Mouse (Mus musculus) megakaryocyte, embryonic 14.5 days (primary cell): Measurements from ENCODE around the gene Ctnna3. TPM values are rescaled to one million over a fixed set of nuclear protein-coding genes. Genes with fewer than 3 reads are reported as not detected.
"Not testable (repeated sequence)": the region's sequence is repeated elsewhere in the genome, so short reads cannot be mapped to it uniquely, and the experiment has no call there.

Experiments used
- H3K27me3 ChIP-seq: replicated peaks from 2 replicates; pipeline ENCODE3; 2012; ENCODE audit warnings: inconsistent platforms
- H3K36me3 ChIP-seq: replicated peaks from 2 replicates; pipeline ENCODE3; 2012; ENCODE audit warnings: low read length, inconsistent platforms, mixed read lengths
- H3K4me1 ChIP-seq: 2 replicates; pipeline ENCODE4 v1.6.1; 2012; ENCODE audit warnings: inconsistent platforms
- H3K4me3 ChIP-seq: replicated peaks from 2 replicates; pipeline ENCODE3; 2012; ENCODE audit warnings: moderate library complexity, mild to moderate bottlenecking, inconsistent platforms
- H3K9me3 ChIP-seq: 2 replicates; pipeline ENCODE4 v1.6.1; 2012; ENCODE audit warnings: inconsistent platforms
- FLI1 ChIP-seq: IDR thresholded peaks from 2 replicates; pipeline ENCODE4 v1.6.1; 2012; ENCODE audit warnings: low read length, inconsistent platforms, mixed read lengths
- GATA1 ChIP-seq: IDR thresholded peaks from 3 replicates; pipeline ENCODE4 v1.6.1; 2012; ENCODE audit warnings: mixed read lengths, low read length, inconsistent platforms, borderline replicate concordance
- polyA plus RNA-seq: library from polyadenylated mRNA; stranded (reverse); fragments of >175 nt; gene quantifications from 2 replicates; pipeline ENCODE4 v1.2.3, GENCODE M21; 2012; ENCODE audit warnings: low replicate concordance; ENCODE audit not compliant: insufficient read depth

The Ctnna3 gene
- polyA plus RNA-seq, 1 experiment, result not detected

DNA sequence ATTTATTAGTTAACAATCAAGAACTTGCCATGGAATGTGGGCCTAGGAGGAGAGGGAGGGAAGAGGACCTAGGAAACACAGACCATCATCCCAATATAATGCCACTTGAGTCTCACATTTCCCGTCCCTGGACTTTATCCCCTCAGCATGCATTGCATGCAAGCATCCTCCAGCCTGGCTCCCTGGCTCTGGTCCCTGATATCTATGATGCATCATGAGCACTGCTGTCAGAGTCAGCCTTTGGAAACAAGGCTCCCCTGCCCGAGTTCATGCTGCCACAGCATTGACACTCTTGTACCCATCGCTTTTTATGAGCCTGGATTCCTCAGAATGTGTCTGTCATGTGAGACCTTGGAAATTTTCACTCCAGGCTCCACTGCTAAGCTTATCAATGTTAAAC lies 703.6 kb downstream of the Ctnna3 start:
- no peak overlapping the region for H3K4me3 ChIP-seq
- H3K4me1 ChIP-seq, result no peaks in the 10 kb centered on the region
- H3K27me3 ChIP-seq, result no peaks in the 10 kb centered on the region
- H3K36me3 ChIP-seq, result no peaks in the 10 kb centered on the region
- peaks cover 35% of the 10 kb centered on the region for H3K9me3 ChIP-seq
- TF ChIP-seq GATA1 (no peak), FLI1 (no peak)

DNA sequence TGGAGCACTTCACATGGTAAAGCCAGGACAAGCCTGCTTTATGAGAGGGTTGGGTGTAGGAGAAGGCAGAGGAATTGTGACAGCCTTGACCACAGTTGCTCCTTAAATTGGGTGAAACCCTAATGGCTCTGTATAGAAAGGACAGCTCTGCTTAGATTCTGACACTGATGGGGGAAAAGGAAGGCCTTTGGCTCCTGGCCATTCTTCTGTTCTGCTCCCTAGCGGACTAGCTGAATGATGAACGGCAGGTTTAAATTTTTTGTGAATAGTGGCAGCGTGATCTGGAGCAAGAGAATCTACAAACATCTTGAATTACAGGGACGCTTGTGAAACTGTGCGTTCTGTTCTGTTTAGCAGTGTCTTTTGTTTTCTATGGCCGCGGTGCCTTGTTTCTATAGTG lies 705.6 kb downstream of the Ctnna3 start:
- no peaks in the 10 kb centered on the region for H3K36me3 ChIP-seq
- no peaks in the 10 kb centered on the region for H3K27me3 ChIP-seq
- TF ChIP-seq GATA1 (no peak), FLI1 (no peak)
- no peak overlapping the region for H3K4me3 ChIP-seq
- peaks cover 23% of the 10 kb centered on the region for H3K9me3 ChIP-seq
- no peaks in the 10 kb centered on the region for H3K4me1 ChIP-seq

- Histone ChIP-seq H3K4me1 (no peaks in the 10 kb centered on the region), H3K9me3 (peaks cover 10% of the 10 kb centered on the region), H3K36me3 (no peaks in the 10 kb centered on the region), H3K27me3 (no peaks in the 10 kb centered on the region), H3K4me3 (no peak overlapping the region)
- TF ChIP-seq GATA1 (no peak), FLI1 (no peak)
These were observed 716.6 kb downstream of the Ctnna3 start for GRCm38 (mm10) chr10:64146511-64146910.

DNA sequence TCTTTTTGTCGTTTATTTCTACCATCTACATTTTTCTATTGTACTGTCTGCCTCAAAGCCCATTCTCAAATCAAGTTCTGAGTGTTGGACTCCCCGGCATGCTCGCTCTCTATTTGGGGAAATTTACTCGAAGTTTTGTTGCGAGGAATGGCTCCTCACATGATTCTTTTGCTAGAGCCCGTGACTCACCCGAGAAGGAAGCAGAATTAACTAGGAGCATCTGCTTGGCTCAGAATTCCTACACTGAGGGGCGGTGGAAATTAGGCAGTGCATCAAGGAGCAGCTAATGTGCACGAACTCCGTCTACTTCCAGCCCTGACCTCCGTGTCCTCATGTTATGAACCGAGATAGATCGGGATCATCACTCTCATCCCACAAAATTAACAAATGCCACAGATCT lies 751.8 kb downstream of the Ctnna3 start:
- H3K27me3 ChIP-seq, result no peaks in the 10 kb centered on the region
- H3K4me3 ChIP-seq, result no peak overlapping the region
- no peak for TF ChIP-seq GATA1
- TF ChIP-seq FLI1, result no peak
- H3K9me3 ChIP-seq, result peaks cover 40% of the 10 kb centered on the region
- no peaks in the 10 kb centered on the region for H3K36me3 ChIP-seq
- H3K4me1 ChIP-seq, result no peaks in the 10 kb centered on the region

- Histone ChIP-seq H3K27me3 (no peaks in the 10 kb centered on the region), H3K36me3 (no peaks in the 10 kb centered on the region), H3K9me3 (peaks cover 38% of the 10 kb centered on the region), H3K4me1 (no peaks in the 10 kb centered on the region), H3K4me3 (no peak overlapping the region)
- TF ChIP-seq FLI1 (no peak), GATA1 (no peak)
These were observed 752.8 kb downstream of the Ctnna3 start for GRCm38 (mm10) chr10:64182731-64183130.

DNA sequence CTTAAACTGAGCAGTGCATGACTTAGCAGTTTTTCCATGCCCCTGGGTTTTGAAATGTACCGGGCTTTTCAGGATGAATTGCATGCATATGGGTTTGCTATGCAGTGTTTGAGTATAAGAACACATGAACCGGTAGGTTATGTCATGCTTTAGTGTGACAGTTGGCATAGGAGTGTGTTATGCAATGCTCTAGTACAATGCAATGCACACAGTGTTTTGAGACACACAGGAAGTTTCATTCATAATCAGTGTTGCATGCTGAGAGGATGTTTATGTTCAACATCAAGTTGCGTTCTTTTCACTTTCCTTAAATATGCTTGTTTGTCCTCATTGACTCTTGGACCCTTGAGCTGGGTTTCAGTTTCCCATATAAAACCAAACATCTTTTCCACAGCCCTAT lies 758.1 kb downstream of the Ctnna3 start:
- TF ChIP-seq FLI1, result no peak
- TF ChIP-seq GATA1, result no peak
- no peak overlapping the region for H3K4me3 ChIP-seq
- no peaks in the 10 kb centered on the region for H3K4me1 ChIP-seq
- H3K9me3 ChIP-seq, result peaks cover 23% of the 10 kb centered on the region
- H3K36me3 ChIP-seq, result no peaks in the 10 kb centered on the region
- H3K27me3 ChIP-seq, result no peaks in the 10 kb centered on the region

- Histone ChIP-seq H3K4me1 (no peaks in the 10 kb centered on the region), H3K27me3 (no peaks in the 10 kb centered on the region), H3K4me3 (no peak overlapping the region), H3K9me3 (peaks cover 6% of the 10 kb centered on the region; the same call in 1 of the 2 replicates), H3K36me3 (no peaks in the 10 kb centered on the region)
- TF ChIP-seq GATA1 (no peak), FLI1 (no peak)
These were observed 767.7 kb downstream of the Ctnna3 start for GRCm38 (mm10) chr10:64197584-64197983.

DNA sequence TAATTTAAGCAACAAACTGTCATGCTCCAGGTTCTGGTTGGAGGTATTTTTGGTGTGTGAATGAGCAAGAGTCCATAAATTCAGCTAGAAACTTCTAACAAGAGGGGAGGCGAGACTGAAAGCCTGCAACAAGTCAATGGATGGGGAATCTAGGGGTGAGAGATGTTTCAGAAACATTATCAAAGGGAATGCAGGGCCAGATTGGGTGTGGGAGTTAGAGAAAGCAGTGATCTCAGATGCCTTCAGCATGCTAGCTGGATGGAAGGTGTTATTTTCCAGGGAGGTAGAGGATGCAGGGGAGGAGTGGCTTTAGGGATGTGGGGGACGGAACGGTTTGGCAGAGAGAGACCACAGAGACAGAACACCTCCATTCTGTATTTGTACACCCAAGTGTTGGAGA lies 785.7 kb downstream of the Ctnna3 start:
- Histone ChIP-seq H3K36me3 (no peaks in the 10 kb centered on the region), H3K4me3 (no peak overlapping the region), H3K9me3 (peaks cover 10% of the 10 kb centered on the region), H3K27me3 (no peaks in the 10 kb centered on the region), H3K4me1 (no peaks in the 10 kb centered on the region)
- TF ChIP-seq FLI1 (no peak), GATA1 (no peak)

DNA sequence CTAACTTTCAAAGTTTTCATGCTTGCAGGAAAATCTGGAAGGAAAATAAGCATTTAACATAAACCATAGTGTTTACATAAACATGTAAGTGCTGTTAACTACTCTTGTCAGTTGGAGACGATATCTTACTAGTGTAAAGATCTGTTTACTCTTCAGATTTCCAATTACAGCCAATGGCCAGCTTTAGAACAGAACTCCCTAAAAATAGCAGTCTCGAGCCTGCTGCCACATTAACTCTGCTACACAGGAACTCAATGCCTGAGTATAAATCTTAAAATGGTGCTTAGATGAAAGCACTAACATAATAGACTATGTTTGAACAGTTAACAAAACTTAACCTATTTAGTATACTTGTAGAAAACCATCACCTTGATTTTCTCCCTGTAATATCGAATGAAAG lies 793.1 kb downstream of the Ctnna3 start:
- Histone ChIP-seq H3K4me3 (no peak overlapping the region), H3K4me1 (no peaks in the 10 kb centered on the region), H3K36me3 (no peaks in the 10 kb centered on the region), H3K9me3 (0 out of 2 replicates have a peak, but pooled peaks cover 3% of the 10 kb centered on the region), H3K27me3 (no peaks in the 10 kb centered on the region)
- TF ChIP-seq FLI1 (no peak), GATA1 (no peak)

GRCm38 (mm10) chr10:64224007-64224406 lies 794.1 kb downstream of the Ctnna3 start:
- H3K4me1 ChIP-seq, result no peaks in the 10 kb centered on the region
- H3K9me3 ChIP-seq, result 0 out of 2 replicates have a peak, but pooled peaks cover 3% of the 10 kb centered on the region
- H3K36me3 ChIP-seq, result no peaks in the 10 kb centered on the region
- H3K27me3 ChIP-seq, result no peaks in the 10 kb centered on the region
- no peak overlapping the region for H3K4me3 ChIP-seq
- TF ChIP-seq GATA1, result no peak
- no peak for TF ChIP-seq FLI1

- Histone ChIP-seq H3K4me3 (no peak overlapping the region), H3K36me3 (no peaks in the 10 kb centered on the region), H3K9me3 (0 out of 2 replicates have a peak, but pooled peaks cover 3% of the 10 kb centered on the region), H3K27me3 (no peaks in the 10 kb centered on the region), H3K4me1 (no peaks in the 10 kb centered on the region)
- no peak for TF ChIP-seq GATA1
- no peak for TF ChIP-seq FLI1
These were observed 794.5 kb downstream of the Ctnna3 start for GRCm38 (mm10) chr10:64224424-64224823.

DNA sequence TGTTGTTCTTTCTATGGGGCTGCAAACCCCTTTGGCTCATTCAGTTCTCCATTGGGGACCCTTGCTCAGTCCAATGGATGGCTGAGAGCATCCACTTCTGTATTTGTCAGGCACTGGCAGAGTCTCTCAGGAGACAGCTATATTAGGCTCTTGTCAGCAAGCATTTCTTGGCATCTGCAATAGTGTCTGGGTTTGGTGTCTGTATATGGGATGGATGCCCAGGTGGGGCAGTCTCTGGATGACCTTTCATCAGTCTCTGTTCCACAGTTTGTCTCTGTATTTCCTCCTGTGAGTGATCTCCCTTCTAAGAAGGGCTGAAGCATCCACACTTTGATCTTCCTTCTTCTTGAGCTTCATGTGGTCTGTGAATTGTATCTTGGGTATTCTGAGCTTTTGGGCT lies 795.9 kb downstream of the Ctnna3 start:
- not testable (repeated sequence) for H3K36me3 ChIP-seq, H3K27me3 ChIP-seq, H3K4me3 ChIP-seq, H3K4me1 ChIP-seq, H3K9me3 ChIP-seq
